Mouse (Mus musculus): ENCODE results near the gene Tmem120b. TPM values are rescaled to one million over a fixed set of nuclear protein-coding genes. Genes with fewer than 3 reads are reported as not detected.

The Tmem120b gene
- polyA plus RNA-seq, 1 experiment from 2014 or later: 14.3 TPM

DNA sequence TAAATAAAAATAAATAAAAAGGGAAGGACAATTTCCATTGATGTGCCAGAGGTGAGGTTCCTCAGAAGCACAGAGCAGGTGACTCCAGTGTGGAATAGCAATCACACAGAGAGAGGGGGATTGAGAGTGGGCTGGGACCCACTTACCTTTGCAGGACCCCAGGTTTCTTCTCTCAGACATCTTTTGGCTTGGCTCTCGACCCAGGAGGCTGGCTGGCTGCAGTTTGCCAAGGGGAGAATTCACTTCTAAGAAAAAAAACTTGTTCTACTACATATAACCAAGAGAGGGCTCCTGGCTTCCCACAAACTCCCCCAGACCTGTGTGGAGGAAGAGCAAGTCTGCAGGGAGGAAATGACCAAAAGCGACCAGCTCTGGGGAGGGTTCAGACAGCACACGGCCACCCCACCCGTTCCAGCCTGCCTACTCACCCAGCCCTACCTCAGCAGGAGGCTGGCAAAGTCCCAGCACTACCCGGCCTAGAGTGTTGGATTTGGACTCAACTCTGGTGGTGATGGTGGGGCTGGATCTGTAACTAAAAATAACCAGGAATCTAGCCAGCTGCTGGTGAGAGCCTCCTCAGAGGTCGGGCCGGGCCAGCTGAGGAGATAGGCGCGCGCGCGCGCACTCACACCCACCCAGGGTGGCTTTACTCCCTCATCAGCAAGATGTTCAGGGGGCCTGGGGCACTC lies 66.1 kb downstream of the Tmem120b start:
- peak overlapping the region; percentile 100 for H3K9ac ChIP-seq
- WGBS: 24% methylated on average over 13 of the region's 13 CpGs
- H3K27ac ChIP-seq: peak overlapping the region; percentile 100
- H3K36me3 ChIP-seq: peaks cover 29% of the 10 kb centered on the region
- peaks cover 69% of the 10 kb centered on the region for H3K4me1 ChIP-seq
- H3K4me2 ChIP-seq (replicated peaks): peak overlapping the region; percentile 100
- H3K27me3 ChIP-seq: no peaks in the 10 kb centered on the region
- H3K4me3 ChIP-seq: peak overlapping the region; percentile 98
- ATAC-seq (ENCODE audit: low FRiP score): no peak
- H3K9me3 ChIP-seq (replicated peaks): no peaks in the 10 kb centered on the region

DNA sequence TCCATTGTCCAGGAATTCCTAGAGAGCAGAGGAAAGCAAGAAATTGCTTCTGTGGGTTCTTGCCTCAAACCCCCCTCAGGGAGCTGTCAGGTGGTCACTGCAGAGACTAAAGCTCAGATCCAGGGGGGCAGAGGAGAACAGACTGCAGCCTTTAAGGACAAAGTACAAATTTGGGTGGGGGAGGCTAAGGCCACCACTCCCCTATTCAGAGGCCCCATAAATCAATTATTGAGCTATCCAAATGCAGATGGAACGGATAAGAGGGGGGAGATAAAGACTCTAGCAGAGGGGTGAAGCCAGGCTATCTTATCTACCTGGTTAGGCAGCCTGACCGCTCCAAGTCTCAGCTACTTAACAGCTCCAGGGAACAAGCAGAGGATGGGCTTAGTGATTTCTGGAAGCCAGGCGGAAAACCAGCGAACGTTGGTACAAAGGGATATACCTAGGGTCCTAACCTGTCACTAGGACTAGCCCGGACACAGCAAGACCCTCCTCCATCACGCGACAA lies 66.7 kb downstream of the Tmem120b start:
- WGBS: 19% methylated on average over 8 of the region's 8 CpGs
- no peaks in the 10 kb centered on the region for H3K27me3 ChIP-seq
- no peak for ATAC-seq (ENCODE audit: low FRiP score)
- peak overlapping the region; percentile 100 for H3K27ac ChIP-seq
- peak overlapping the region; percentile 98 for H3K4me3 ChIP-seq
- no peaks in the 10 kb centered on the region for H3K9me3 ChIP-seq (replicated peaks)
- peak overlapping the region; percentile 100 for H3K9ac ChIP-seq
- peak overlapping the region; percentile 100 for H3K4me2 ChIP-seq (replicated peaks)
- H3K36me3 ChIP-seq: peaks cover 23% of the 10 kb centered on the region; the same call in 1 of the 2 replicates
- H3K4me1 ChIP-seq: peaks cover 69% of the 10 kb centered on the region

DNA sequence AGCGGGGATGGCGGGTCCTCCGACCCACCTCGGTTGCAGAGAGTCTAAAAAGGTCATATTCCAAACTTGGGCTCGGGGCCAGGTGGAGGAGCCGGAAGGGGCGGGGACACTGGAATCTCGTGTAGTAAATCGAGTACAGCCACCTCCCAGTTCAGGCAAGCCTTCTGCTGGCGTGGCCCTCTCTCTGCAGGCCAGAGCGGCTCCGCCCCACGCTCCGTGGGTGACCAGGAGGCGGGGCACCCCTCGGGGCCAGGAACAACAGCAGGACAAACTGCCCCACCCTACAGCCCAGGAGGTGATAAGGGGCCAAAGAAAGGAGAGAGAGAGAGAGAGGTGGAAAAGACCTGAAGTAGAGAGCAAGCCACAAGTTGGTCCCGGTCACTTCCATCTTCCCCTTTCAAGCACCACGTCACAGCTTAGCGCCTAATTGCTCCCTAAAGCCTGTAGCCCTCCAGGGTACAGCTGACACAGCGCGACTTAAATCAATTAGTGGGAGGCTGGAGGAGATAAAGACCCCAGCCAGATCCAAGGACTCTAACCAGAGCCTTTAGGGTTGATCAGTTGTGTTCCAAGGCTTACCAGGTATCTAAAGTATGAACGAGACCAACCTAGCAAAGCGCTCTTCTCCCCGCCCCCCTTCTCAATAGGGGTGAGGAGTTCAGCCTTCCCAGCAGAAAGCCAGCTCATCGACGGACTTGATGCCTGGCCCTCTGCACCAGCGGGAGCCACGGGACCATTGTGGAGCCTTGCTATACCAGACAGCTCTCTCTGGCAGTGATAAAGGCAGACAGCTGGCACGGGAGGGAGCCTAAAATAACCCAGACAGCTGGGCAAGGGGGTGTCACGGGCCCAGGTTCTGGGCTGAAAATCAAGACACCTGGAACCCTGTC lies 67.5 kb downstream of the Tmem120b start:
- Histone ChIP-seq H3K9me3 (replicated peaks) (no peaks in the 10 kb centered on the region), H3K27me3 (no peaks in the 10 kb centered on the region), H3K27ac (peak overlapping the region; percentile 100), H3K36me3 (peaks cover 18% of the 10 kb centered on the region; the same call in 1 of the 2 replicates), H3K4me3 (peak overlapping the region; percentile 98), H3K9ac (peak overlapping the region; percentile 100), H3K4me2 (replicated peaks) (peak overlapping the region; percentile 100), H3K4me1 (peaks cover 69% of the 10 kb centered on the region)
- no peak for ATAC-seq (ENCODE audit: low FRiP score)
- 4% methylated on average over 29 of the region's 30 CpGs for WGBS

DNA sequence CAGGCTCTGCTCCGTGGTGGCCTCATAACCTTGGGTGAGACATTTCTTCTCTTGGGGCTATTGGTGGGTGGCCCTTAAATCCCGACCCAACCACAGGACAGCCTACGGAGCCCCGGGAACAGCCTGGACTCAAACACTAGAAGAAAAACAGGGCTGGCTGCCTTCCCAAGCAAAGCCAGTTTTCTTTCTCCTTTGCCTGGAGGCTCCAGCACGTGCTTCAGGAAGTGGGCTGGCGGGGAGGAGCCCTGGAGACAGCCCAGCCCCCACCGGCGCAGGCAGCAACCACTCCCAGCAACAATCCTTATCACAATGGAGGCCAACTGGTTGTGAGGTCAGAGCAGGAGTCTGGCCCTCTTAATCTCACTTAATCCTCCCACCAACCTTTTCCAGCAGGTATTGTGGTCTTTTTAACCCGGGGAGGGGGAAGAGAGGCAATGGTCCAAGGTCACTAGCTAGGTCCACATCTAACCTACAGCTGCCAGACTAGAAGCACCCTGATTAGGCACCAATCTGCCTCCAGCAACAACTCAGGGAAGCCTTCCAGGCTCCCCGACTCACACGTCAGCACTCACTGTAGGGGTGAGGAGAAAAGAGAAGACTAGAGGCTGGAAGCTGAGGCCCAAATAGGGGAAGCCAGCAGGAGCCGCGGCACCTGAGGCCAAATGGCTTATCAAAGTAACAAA lies 68.3 kb downstream of the Tmem120b start:
- under 1% methylated on average over 13 of the region's 13 CpGs for WGBS
- Histone ChIP-seq H3K4me1 (peaks cover 68% of the 10 kb centered on the region), H3K4me3 (peak overlapping the region; percentile 98), H3K27me3 (no peaks in the 10 kb centered on the region), H3K36me3 (peaks cover 18% of the 10 kb centered on the region; the same call in 1 of the 2 replicates), H3K27ac (peak overlapping the region; percentile 100), H3K4me2 (replicated peaks) (peak overlapping the region; percentile 100), H3K9me3 (replicated peaks) (no peaks in the 10 kb centered on the region), H3K9ac (peak overlapping the region; percentile 100)
- ATAC-seq (ENCODE audit: low FRiP score): peak; percentile 17; the same call in 1 of the 2 replicates

DNA sequence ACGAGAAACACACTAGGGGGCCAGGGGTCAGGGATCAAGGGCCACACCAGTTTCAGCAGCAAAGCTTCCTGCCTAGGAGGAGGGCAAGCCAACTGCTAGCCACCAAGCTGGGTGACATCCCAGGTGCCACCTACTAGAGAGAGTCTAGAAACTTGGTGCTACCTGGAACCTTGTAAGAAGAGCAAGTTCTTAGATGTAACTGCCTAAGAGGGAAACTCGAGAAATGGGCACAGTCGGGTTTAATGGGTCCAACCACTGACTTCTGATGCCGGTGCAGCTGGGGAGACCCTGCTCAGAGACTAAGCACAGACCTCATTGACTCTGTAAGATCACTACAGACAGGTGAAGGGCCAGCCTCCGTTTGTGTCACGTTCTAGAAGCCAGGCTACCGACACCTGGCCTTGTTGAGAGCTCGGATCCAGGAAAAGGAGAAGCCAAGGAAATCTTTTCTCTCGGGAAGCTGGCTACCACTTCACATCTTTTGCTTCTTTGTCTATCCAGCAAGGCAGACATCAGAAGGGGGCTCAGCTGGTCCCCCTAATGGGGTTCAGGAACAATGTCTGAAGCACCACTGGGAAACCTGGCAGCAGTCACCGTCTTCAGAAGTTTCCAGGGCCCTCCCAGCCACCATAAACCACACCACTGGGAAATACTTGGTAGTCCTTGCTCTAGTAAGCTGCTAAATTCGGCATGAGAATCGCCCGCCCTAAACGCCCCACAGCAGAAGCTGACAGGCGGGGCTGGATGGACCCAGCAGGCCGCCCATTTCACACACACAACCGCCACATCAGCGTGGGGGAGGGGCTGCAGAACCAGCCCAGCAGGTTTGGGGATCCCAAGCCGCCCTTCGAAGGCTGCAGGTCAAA lies 69.1 kb downstream of the Tmem120b start:
- Histone ChIP-seq H3K27me3 (no peaks in the 10 kb centered on the region), H3K4me1 (peaks cover 60% of the 10 kb centered on the region), H3K4me3 (peak overlapping the region; percentile 98), H3K4me2 (replicated peaks) (peak overlapping the region; percentile 100), H3K36me3 (peaks cover 18% of the 10 kb centered on the region; the same call in 1 of the 2 replicates), H3K27ac (peak overlapping the region; percentile 100), H3K9ac (peak overlapping the region; percentile 100), H3K9me3 (replicated peaks) (no peaks in the 10 kb centered on the region)
- ATAC-seq (ENCODE audit: low FRiP score): no peak
- WGBS: under 1% methylated on average over 20 of the region's 20 CpGs

DNA sequence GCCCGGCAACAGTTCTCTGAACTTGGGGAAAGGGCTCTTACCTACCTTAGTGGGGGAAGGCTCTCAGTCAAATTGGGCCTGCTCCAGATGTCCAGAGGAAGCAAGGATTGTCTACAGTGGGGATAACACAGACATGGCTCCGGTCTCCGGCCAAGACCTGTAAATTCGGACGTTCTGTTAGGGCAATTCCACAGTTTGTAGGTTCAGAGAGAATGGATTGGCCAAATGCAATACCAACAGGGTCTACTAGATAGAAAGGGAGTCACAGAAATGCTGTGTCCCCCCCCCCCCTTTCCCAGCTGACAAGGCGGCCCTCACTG lies 69.7 kb downstream of the Tmem120b start:
- Histone ChIP-seq H3K36me3 (peaks cover 18% of the 10 kb centered on the region; the same call in 1 of the 2 replicates), H3K4me1 (peaks cover 54% of the 10 kb centered on the region), H3K9ac (peak overlapping the region; percentile 100), H3K27ac (peak overlapping the region; percentile 100), H3K4me2 (replicated peaks) (peak overlapping the region; percentile 100), H3K27me3 (no peaks in the 10 kb centered on the region), H3K9me3 (replicated peaks) (no peaks in the 10 kb centered on the region), H3K4me3 (peak overlapping the region; percentile 98)
- WGBS: under 1% methylated on average over 6 of the region's 6 CpGs
- ATAC-seq (ENCODE audit: low FRiP score): no peak

DNA sequence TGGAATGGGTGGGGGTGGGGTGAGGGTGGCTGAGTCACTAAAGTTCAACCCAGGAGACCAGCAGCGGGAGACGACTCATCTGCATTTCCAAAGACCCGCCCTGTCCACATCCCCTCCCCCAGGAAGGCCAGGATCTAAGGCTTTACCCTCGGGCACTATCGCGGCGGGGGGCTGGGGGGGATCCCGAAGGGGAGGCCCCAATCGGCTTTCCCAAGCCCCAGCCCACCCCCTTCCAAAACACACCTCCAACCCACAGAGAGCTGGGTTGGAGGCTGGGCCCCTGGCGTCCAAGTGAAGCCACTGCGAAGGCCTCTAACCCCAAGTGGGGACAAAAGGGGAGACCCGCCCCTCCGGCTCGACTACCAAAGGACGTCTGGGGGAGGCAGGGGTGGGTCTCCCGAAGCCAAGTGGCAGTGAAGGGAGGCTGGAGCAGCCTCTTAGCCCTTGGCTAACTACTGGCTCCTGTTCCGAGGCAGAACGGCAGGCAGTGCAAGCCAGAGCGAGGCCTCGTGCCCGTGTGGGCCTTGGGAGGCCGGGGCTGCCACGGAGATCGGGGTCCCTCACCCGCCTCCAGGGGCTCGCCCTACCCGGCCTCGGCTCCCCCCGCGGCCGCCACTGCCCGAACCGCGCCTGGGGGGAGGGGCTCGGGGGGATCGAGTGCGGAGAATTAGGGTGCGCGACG lies 70.2 kb downstream of the Tmem120b start:
- Histone ChIP-seq H3K9me3 (replicated peaks) (no peaks in the 10 kb centered on the region), H3K27ac (peak overlapping the region; percentile 100), H3K4me2 (replicated peaks) (peak overlapping the region; percentile 100), H3K27me3 (no peaks in the 10 kb centered on the region), H3K9ac (peak overlapping the region; percentile 100), H3K36me3 (peaks cover 15% of the 10 kb centered on the region; the same call in 1 of the 2 replicates), H3K4me1 (peaks cover 49% of the 10 kb centered on the region), H3K4me3 (peak overlapping the region; percentile 98)
- under 1% methylated on average over 38 of the region's 40 CpGs for WGBS
- peak; percentile 32 for ATAC-seq (ENCODE audit: low FRiP score)

DNA sequence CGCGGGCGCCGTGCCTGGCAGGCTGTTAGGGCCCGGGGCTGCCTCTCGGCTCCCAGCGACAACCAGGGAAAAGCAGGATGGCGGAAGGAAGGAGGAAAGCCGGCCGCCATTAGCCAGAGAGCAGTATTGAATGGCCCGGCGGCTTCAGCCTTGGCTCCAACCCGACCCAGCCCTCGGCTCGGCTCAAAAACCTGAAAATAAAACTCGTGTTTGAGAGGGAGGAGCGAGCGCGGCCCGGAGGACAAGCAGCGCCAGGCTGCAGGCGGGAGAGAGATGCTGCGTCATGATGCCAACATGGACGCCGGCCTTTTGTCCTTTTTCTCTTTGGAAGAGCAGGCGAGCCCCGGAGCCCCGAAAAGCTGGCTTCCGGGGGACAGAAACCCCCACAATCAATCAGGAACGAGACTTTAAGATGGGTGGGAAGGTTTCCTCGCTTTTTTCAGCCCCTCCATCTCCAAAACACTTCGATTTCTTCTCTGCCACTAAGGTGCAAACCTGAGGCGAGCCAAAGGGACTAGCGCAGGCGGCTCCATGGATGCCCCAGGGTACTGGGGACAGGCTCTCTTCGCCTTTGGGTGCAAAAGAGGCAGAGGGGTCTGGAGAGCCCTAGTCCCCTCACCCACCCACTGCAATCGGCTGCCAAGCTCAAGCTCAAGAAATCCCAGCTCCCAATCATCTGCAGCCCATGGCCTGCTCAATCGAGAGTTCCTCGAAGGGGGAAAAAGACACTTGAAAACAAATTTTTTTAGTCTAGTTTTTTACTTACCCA lies 70.9 kb downstream of the Tmem120b start:
- Histone ChIP-seq H3K4me2 (replicated peaks) (peak overlapping the region; percentile 100), H3K9ac (peak overlapping the region; percentile 100), H3K4me1 (peaks cover 49% of the 10 kb centered on the region), H3K9me3 (replicated peaks) (no peaks in the 10 kb centered on the region), H3K4me3 (peak overlapping the region; percentile 98), H3K27ac (peak overlapping the region; percentile 100), H3K36me3 (peaks cover 13% of the 10 kb centered on the region; the same call in 1 of the 2 replicates), H3K27me3 (no peaks in the 10 kb centered on the region)
- no peak for ATAC-seq (ENCODE audit: low FRiP score)
- under 1% methylated on average over 39 of the region's 39 CpGs for WGBS

DNA sequence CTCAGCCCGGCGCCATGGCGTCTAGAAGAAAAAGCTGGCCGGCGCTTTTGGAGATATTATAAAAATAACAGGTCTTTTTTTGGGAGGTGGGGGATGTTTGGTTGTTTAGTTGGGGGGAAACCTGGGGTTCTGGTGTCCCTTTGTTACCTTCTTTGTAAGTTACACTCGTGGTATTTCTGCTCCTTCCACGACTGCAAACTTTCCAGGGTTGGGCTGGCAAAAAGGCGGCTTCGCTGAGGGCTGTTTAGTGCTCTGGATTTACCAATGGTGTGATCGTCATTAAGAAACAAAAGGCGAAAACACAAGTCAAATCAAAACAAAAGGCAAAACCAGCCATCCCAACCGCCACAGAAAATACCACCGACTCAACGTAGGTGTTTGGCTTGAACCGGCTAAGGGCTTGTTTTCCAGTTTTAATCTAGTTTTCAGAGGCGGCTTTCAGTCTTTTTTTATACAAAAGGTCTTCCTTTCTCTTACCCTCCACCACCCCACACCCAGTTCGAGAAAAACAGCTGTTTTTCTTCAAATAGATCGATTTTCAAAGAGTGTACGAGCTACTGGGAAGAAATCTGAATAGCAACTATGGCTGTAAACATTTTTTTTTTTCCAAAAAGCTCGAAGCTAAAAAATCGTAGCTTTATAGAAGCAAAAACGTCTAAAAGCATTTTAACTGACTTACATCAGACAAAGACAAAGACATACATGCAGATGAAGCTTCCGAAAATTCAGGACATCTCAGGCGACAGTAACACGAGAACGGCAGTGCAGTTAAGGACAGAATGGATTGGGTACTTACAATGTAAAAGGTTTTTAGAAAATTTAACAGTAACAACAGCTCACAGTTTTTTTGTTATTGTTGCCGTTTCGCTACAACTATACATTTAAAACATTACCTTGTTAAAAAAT lies 71.8 kb downstream of the Tmem120b start:
- peak overlapping the region; percentile 100 for H3K4me2 ChIP-seq (replicated peaks)
- whole genome bisulfite sequencing: under 1% methylated on average over 28 of the region's 28 CpGs
- H3K27me3 ChIP-seq: no peaks in the 10 kb centered on the region
- peaks cover 49% of the 10 kb centered on the region for H3K4me1 ChIP-seq
- H3K9me3 ChIP-seq (replicated peaks): no peaks in the 10 kb centered on the region
- H3K4me3 ChIP-seq: peak overlapping the region; percentile 98
- no peak for ATAC-seq (ENCODE audit: low FRiP score)
- H3K36me3 ChIP-seq: 0 out of 2 replicates have a peak, but pooled peaks cover 8% of the 10 kb centered on the region
- H3K9ac ChIP-seq: peak overlapping the region; percentile 100
- peak overlapping the region; percentile 100 for H3K27ac ChIP-seq

Data from hindbrain, embryonic 12.5 days (tissue).